Mouse (Mus musculus) myocyte (in vitro differentiated cells): ENCODE data around the gene Gtf3c1. TPM values are rescaled to one million over a fixed set of nuclear protein-coding genes. Genes with fewer than 3 reads are reported as not detected.

Source experiments
- H3K27me3 ChIP-seq: one replicate; pipeline ENCODE4 v1.6.1; 2011; ENCODE audit not compliant: control insufficient read depth, insufficient read depth, insufficient read length
- H3K36me3 ChIP-seq: one replicate; pipeline ENCODE4 v1.6.1; 2011; ENCODE audit not compliant: control insufficient read depth, insufficient read depth
- H3K4me2 ChIP-seq: one replicate; pipeline ENCODE4 v1.6.1; 2011; ENCODE audit warnings: low read depth, control low read depth
- H3K4me3 ChIP-seq: one replicate; pipeline ENCODE4 v1.5.1; 2011; ENCODE audit warnings: mild to moderate bottlenecking, control low read depth, moderate library complexity
- H3K79me2 ChIP-seq: one replicate; pipeline ENCODE4 v1.6.1; 2011; ENCODE audit not compliant: control insufficient read depth, insufficient read depth
- H3ac ChIP-seq: one replicate; pipeline ENCODE4 v1.6.1; 2011; ENCODE audit not compliant: control insufficient read depth, insufficient read length
- POLR2A ChIP-seq: IDR thresholded peaks from one replicate; pipeline ENCODE4 v1.6.1; 2011; ENCODE audit warnings: low read depth, mild to moderate bottlenecking, control low read depth, moderate library complexity; ENCODE audit not compliant: insufficient read length
- POLR2AphosphoS2 ChIP-seq: IDR thresholded peaks from one replicate; pipeline ENCODE4 v1.6.1; 2011; ENCODE audit warnings: low read depth, control low read depth; ENCODE audit not compliant: insufficient read length
- polyA plus RNA-seq: library from polyadenylated mRNA; unstranded; fragments of >200 nt; fragmentation: generic; extraction: Trizol; gene quantifications from one replicate; pipeline ENCODE4 v1.2.1, GENCODE M21; 2012; ENCODE audit warnings: missing spikeins

The Gtf3c1 gene
- polyA plus RNA-seq, 1 experiment, result 38.3 TPM

- no peaks in the 10 kb centered on the region for H3K79me2 ChIP-seq
- H3K4me2 ChIP-seq, result no peak overlapping the region
- TF ChIP-seq POLR2A, result peak; percentile 21
- no peak for TF ChIP-seq POLR2AphosphoS2
- no peaks in the 10 kb centered on the region for H3K27me3 ChIP-seq
- no peaks in the 10 kb centered on the region for H3K36me3 ChIP-seq
- no peak overlapping the region for H3ac ChIP-seq
- no peak overlapping the region for H3K4me3 ChIP-seq
These were observed 113.7 kb downstream of the Gtf3c1 start for GRCm38 (mm10) chr7:125593831-125594230.

Other genes starting within 250 kb of the Gtf3c1 start
- 78.3 TPM for gene Nsmce1, start 216.2 kb downstream of the Gtf3c1 start, polyA plus RNA-seq
- gene Il4ra, start 155.7 kb downstream of the Gtf3c1 start, polyA plus RNA-seq, result 10.7 TPM
- 0.59 TPM for gene Il21r, start 104.4 kb downstream of the Gtf3c1 start, polyA plus RNA-seq
- gene D430042O09Rik, start 108 bp upstream of the Gtf3c1 start, polyA plus RNA-seq, result 5.5 TPM